Mouse (Mus musculus) intestine, postnatal 0 days (tissue): ENCODE measurements at regions not wholly inside any gene's neighbourhood (a gene's known extent, or its start where the extent isn't known, plus 50 kb on each side); places are given as distances from the start of the nearest gene placed in this dataset.

Experiments used
- ATAC-seq: fragments of 200-750 bp; cut with Nextera tagmentation; 2 replicates; pipeline ENCODE4 v1.8.0; 2017; ENCODE audit warnings: mild to moderate bottlenecking, moderate TSS enrichment, moderate library complexity
- H3K27ac ChIP-seq: fragments of 300-500 bp; sonication (generic); 2 replicates; pipeline ENCODE4 v1.5.1; 2014; ENCODE audit warnings: mild to moderate bottlenecking, low read depth, low read length, moderate library complexity
- H3K27me3 ChIP-seq: fragments of 300-500 bp; sonication (generic); replicated peaks from 2 replicates; pipeline ENCODE4 v1.6.1; 2014; ENCODE audit warnings: low read length, mixed read lengths; ENCODE audit not compliant: control insufficient read depth, insufficient read depth
- H3K36me3 ChIP-seq: fragments of 300-500 bp; sonication (generic); 2 replicates; pipeline ENCODE4 v1.6.1; 2014; ENCODE audit warnings: mild to moderate bottlenecking, moderate library complexity; ENCODE audit not compliant: control insufficient read depth, insufficient read depth
- H3K4me1 ChIP-seq: fragments of 300-500 bp; sonication (generic); replicated peaks from 2 replicates; pipeline ENCODE4 v1.6.1; 2014; ENCODE audit warnings: antibody characterized with exemption, low read length, mixed read lengths; ENCODE audit not compliant: control insufficient read depth, insufficient read depth
- H3K4me2 ChIP-seq: fragments of 300-500 bp; sonication (generic); replicated peaks from 2 replicates; pipeline ENCODE4 v1.6.1; 2014; ENCODE audit warnings: low read depth, mild to moderate bottlenecking, moderate library complexity
- H3K4me3 ChIP-seq: fragments of 300-500 bp; sonication (generic); 2 replicates; pipeline ENCODE4 v1.5.1; 2014; ENCODE audit warnings: low read depth, low read length
- H3K9ac ChIP-seq: fragments of 300-500 bp; sonication (generic); 2 replicates; pipeline ENCODE4 v1.6.1; 2014; ENCODE audit warnings: mild to moderate bottlenecking, low read depth, low read length
- H3K9me3 ChIP-seq: fragments of 300-500 bp; sonication (generic); 2 replicates; pipeline ENCODE4 v1.6.1; 2016; ENCODE audit warnings: mixed run types; ENCODE audit not compliant: control insufficient read depth
- CTCF ChIP-seq: sonication (generic); IDR thresholded peaks from 2 replicates; pipeline ENCODE4 v1.5.1; 2016; ENCODE audit warnings: low read depth, mild to moderate bottlenecking, control low read depth, antibody characterized with exemption, moderate library complexity
- WGBS: fragments of 180-500 bp; shearing (Covaris S2); extraction: QIAGEN DNeasy Blood & Tissue Kit; methylation state at CpG from one replicate; pipeline ENCODE4 v1.1.7; 2014; 5-methylcytosine and 5-hydroxymethylcytosine counted together

- no peak overlapping the region for H3K9ac ChIP-seq
- H3K9me3 ChIP-seq, result no peaks in the 10 kb centered on the region
- no peak for ATAC-seq
- H3K4me1 ChIP-seq, result no peaks in the 10 kb centered on the region
- H3K4me3 ChIP-seq, result no peak overlapping the region
- H3K27ac ChIP-seq, result no peak overlapping the region
- TF ChIP-seq CTCF, result no peak
- H3K27me3 ChIP-seq, result no peaks in the 10 kb centered on the region
- WGBS, result 90% methylated on average over 2 of the region's 2 CpGs
- H3K36me3 ChIP-seq, result no peaks in the 10 kb centered on the region
- H3K4me2 ChIP-seq, result no peak overlapping the region
These were observed 143.6 kb upstream of the Rasgrp1 start for GRCm38 (mm10) chr2:117486447-117486846.

GRCm38 (mm10) chr2:117498565-117498964, 155.8 kb upstream of the Rasgrp1 start:
- no peak for TF ChIP-seq CTCF
- H3K27ac ChIP-seq, result no peak overlapping the region
- H3K9ac ChIP-seq, result no peak overlapping the region
- no peaks in the 10 kb centered on the region for H3K27me3 ChIP-seq
- H3K9me3 ChIP-seq, result no peaks in the 10 kb centered on the region
- no peaks in the 10 kb centered on the region for H3K4me1 ChIP-seq
- ATAC-seq, result no peak
- 87% methylated on average over 5 of the region's 5 CpGs for WGBS
- no peak overlapping the region for H3K4me3 ChIP-seq
- H3K4me2 ChIP-seq, result no peak overlapping the region
- H3K36me3 ChIP-seq, result no peaks in the 10 kb centered on the region

- Histone ChIP-seq H3K27me3 (no peaks in the 10 kb centered on the region), H3K9ac (no peak overlapping the region), H3K4me2 (no peak overlapping the region), H3K4me3 (no peak overlapping the region), H3K9me3 (no peaks in the 10 kb centered on the region), H3K36me3 (no peaks in the 10 kb centered on the region), H3K27ac (no peak overlapping the region), H3K4me1 (no peaks in the 10 kb centered on the region)
- no peak for ATAC-seq
- TF ChIP-seq CTCF, result no peak
These were observed 159.8 kb upstream of the Rasgrp1 start for GRCm38 (mm10) chr2:117502611-117503010.

GRCm38 (mm10) chr2:117511737-117512136, 168.9 kb upstream of the Rasgrp1 start:
- 33% methylated on average over 3 of the region's 3 CpGs for WGBS
- Histone ChIP-seq H3K4me2 (no peak overlapping the region), H3K9ac (no peak overlapping the region), H3K4me3 (no peak overlapping the region), H3K27me3 (no peaks in the 10 kb centered on the region), H3K4me1 (no peaks in the 10 kb centered on the region), H3K27ac (no peak overlapping the region), H3K36me3 (no peaks in the 10 kb centered on the region), H3K9me3 (no peaks in the 10 kb centered on the region)
- no peak for TF ChIP-seq CTCF
- peak; percentile 87 for ATAC-seq

GRCm38 (mm10) chr2:117512551-117512950, 169.8 kb upstream of the Rasgrp1 start:
- no peak for TF ChIP-seq CTCF
- Histone ChIP-seq H3K27ac (no peak overlapping the region), H3K9me3 (no peaks in the 10 kb centered on the region), H3K9ac (no peak overlapping the region), H3K4me1 (no peaks in the 10 kb centered on the region), H3K36me3 (no peaks in the 10 kb centered on the region), H3K4me3 (no peak overlapping the region), H3K27me3 (no peaks in the 10 kb centered on the region), H3K4me2 (no peak overlapping the region)
- ATAC-seq, result no peak
- 46% methylated on average over 9 of the region's 9 CpGs for WGBS

- H3K4me1 ChIP-seq, result no peaks in the 10 kb centered on the region
- ATAC-seq, result no peak
- WGBS, result 73% methylated on average over 5 of the region's 5 CpGs
- no peak for TF ChIP-seq CTCF
- H3K9ac ChIP-seq, result no peak overlapping the region
- no peaks in the 10 kb centered on the region for H3K27me3 ChIP-seq
- H3K9me3 ChIP-seq, result no peaks in the 10 kb centered on the region
- no peak overlapping the region for H3K4me3 ChIP-seq
- H3K4me2 ChIP-seq, result no peak overlapping the region
- H3K27ac ChIP-seq, result no peak overlapping the region
- H3K36me3 ChIP-seq, result no peaks in the 10 kb centered on the region
These were observed 181.6 kb upstream of the Rasgrp1 start for GRCm38 (mm10) chr2:117524437-117524836.

GRCm38 (mm10) chr2:117538865-117539264, 196.1 kb upstream of the Rasgrp1 start:
- Histone ChIP-seq H3K9ac (no peak overlapping the region), H3K27ac (no peak overlapping the region)

More at GRCm38 (mm10) chr2:117538865-117539264, 196.1 kb upstream of the Rasgrp1 start:
- no peaks in the 10 kb centered on the region for H3K27me3 ChIP-seq
- no peak overlapping the region for H3K4me2 ChIP-seq
- H3K36me3 ChIP-seq, result no peaks in the 10 kb centered on the region
- no peak for ATAC-seq
- H3K4me1 ChIP-seq, result no peaks in the 10 kb centered on the region
- no peak for TF ChIP-seq CTCF
- H3K9me3 ChIP-seq, result no peaks in the 10 kb centered on the region
- 64% methylated on average over 5 of the region's 5 CpGs for WGBS
- no peak overlapping the region for H3K4me3 ChIP-seq
